Mouse (Mus musculus) regulatory T cell (primary cell): ENCODE data around the gene Ppm1h.
"Not testable (repeated sequence)": the region's sequence is repeated elsewhere in the genome, so short reads cannot be mapped to it uniquely, and the experiment has no call there.

Experiments
- in situ Hi-C: fragments of 300-600 bp; cut with MboI, MseI; formaldehyde crosslinking; loops from one replicate; pipeline ENCODE4 v1.15.1; 2025; ENCODE audit warnings: high pct_unique_total_duplicates

The Ppm1h gene

DNA sequence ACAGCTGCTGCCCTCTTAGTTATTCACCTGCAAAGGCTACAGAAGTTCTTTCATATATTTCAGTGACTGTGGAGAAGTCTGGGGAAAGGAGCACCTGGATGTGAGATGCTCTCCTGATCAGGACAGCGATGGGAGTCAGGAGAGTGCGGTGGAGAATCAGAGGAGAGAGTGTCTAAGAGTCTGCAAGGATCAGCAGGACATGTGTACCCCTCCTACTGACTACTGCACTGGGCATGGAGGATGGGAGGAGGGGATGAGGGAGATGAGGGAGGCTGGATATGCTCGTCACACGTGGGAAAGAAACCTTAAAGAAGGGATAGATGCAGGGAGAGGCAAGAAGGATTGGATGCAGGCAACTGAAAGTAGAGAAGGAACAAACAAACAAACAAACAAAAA, 285.7 kb downstream of the Ppm1h start:
- in situ Hi-C loops: no loop called here

DNA sequence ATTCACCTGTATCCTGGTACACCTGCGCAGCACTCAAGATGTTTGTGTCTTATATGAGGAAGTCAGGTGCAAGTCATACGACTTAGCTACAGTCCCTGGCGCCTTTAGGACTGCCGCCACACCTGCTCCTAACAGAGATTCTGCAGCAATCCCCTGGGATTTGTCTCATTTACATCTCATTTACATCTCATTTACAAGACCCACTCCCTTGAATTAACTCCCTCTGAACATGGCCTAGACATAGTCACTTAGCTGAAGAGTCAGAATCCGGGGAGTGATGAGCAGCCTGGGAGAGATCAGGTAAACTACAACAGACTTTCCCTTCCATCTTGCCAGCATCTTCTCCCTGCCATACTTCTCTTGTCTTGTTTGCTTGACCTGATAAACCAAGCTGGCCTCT, 287.1 kb downstream of the Ppm1h start:
- in situ Hi-C loops: not testable (repeated sequence)

DNA sequence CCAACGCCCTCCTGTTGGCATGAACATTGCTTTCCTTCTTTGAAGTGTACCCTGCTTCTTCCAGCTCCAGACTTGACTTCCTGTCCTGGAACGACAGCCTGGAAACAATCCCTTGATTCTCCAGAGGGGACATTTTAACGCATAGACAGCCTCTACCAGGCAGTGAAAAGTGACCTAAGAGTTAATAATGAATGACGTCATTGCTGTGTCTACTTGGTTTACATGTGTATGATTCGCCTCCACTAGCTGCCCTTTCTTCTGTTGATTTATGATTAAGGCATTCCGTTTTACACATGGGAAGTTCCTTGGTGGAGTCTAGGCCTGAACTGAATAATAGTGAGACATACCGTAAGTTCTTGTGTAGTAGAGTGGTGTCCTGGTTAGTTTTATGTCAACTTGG, 287.9 kb downstream of the Ppm1h start:
- in situ Hi-C loops: no loop called here

DNA sequence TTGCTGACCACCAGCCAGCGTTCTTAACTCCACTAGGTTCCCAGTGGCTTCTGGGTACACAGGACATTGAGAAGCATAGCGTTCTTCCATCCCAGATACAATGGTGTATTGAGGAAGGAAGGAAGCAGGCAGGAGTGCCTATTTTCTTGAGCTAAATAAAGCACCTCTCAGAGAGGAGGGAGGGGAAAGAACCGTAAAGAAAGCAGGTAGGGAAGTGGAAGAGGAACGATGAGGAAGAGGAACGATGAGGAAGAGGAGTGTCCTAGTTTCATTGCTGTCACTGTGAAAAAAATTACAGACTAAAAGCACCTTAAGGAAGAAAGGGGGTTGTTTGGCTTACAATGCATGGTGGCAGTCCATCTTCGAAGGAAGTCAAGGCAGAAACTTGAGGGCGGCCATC, 291.6 kb downstream of the Ppm1h start:
- in situ Hi-C loops: no loop called here

DNA sequence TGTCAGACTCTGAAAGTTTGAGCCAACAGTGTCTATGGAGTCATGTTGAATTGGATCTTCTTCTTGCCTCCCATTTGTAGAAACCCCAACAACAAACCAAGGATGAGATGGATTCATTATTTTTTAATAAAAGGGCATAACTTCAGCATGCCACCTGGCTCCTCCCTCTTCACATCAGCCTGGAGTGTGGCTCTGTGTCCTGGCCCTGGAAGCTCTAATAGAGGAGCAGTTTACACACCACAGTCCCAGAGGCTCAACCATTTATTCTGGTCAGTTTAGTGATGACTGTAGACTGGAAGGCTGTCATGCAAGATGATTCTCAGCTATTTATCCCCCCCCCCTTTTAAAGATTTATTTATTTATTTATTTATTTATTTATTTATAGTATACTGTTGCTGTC, 294.7 kb downstream of the Ppm1h start:
- in situ Hi-C loops: no loop called here

DNA sequence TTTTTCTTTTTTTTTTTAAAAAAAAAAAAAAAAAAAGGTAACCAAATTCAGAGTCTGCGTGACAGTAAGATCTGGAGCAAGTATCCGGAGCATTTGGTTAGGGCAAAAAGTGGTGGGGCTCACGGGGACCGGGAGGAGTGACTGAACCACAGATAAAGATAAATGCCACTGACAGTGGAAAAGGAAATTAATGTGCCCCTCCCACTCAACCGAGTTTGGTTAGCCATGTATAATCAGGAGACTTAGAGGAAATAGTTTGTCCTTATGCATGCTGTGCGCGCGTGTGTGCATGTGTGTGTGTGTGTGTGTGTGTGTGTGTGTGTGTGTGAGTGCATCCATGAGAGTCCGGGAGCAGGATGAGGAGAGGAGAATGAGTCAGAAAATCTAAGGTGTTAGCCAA, 297.5 kb downstream of the Ppm1h start:
- in situ Hi-C loops: no loop called here

DNA sequence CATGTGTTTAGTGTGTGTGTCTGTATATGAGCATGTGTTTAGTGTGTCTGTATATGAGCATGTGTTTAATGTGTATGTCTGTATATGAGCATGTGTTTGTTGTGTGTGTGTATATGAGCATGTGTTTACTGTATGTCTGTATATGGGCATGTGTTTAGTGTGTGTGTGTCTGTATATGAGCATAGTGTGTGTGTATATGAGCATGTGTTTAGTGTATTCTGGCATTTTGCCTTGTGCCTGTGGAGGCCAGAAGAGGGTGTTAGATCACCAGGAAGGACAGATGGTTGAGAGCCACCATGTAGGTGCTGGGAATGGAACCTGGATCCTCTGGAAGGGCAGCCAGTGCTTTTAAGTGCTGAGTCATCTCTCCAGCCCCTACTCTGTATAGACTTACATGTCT, 300.8 kb downstream of the Ppm1h start:
- in situ Hi-C loops: no loop called here

DNA sequence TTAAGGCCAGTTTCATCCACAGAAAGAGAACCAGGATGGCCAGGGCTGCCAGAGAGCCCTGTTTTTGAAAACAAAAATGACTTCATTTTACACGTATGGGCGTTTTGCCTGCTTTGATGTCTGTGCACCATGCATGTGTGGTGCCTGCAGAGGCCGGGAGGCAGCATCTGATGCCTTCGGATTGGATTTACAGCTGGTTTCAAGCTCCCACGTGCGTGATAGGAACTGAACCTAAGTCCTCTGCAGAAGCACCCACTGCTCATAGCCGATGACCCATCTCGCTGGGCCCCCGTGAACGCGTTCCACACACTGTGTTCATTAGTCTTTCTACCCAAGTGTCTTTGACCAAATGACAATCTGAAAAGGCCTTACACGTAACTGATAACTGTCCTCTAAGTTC, 301.6 kb downstream of the Ppm1h start:
- in situ Hi-C loops: no loop called here

DNA sequence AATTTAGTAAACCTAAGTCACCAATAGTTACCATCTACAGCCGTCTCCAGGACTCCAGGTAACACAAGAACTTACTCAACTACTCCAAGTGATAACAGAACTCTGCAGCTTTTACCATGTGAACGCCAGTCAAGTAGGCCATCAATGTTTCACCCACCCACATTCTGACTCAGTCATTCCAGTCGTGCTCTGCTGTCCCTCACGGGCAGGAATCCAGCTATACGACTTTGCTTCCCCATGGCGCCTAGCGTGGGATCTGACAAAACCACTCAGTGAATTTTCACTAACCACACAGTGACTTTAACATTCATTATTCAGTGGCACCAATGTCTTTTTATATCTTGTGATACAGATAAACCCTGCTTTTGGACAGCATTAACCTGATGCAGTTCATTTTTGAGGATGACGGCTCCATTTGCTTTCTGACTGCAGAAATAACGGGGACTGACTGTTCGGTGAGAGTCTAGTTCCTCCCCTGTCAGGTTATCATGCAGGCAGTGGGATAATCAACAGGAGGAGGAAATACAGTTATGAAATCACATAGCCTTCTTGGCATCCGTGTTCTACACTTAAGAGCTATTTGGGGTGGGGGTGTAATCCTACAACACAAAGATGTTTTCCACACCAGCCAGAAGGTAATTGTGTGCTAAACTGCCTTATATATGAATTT, 304.5 kb downstream of the Ppm1h start:
- in situ Hi-C loops: no loop called here

DNA sequence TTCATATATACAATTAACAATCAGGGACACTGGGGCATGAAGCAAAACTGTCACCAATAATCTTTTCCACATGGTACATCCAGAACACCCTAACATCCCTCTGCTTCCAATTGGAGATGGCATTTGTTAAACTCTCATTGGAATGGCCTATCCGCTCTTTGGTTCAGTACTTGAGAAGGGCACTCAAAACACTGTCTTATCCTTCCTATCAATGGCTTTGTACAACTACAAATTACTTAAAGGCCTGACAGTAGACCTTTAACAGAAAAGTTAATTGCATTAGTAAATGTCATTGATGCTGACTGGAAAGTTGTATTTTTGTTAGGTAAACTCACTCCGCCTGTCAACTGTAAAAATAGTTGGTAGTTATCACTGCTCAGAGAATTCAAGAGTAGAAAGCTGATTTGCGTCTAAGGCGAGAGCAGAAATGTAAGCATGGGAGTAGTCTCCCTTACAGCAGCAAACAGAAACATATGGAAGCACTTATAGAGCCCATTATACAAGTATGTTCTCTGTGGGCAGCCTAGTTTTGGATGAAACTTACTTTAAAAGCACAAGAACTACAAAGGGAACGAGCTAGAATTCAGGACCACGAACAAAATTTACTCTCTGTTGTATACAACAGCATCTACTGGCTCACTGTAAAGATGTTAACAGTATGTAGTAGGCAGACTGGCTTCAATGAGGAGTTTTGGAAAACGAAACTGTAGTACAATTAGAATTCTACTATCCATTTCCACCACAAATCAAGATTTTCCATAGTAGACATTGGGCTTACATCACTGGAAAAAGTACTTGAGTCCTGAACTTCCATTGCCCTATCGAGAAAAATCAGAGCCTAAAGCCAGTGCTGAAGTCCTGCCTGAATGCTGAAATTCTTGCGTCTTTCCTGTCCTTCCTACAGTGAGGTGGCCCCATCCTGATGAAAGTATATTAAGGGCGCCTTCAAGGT, 305.3 kb downstream of the Ppm1h start:
- in situ Hi-C loops: no loop called here

DNA sequence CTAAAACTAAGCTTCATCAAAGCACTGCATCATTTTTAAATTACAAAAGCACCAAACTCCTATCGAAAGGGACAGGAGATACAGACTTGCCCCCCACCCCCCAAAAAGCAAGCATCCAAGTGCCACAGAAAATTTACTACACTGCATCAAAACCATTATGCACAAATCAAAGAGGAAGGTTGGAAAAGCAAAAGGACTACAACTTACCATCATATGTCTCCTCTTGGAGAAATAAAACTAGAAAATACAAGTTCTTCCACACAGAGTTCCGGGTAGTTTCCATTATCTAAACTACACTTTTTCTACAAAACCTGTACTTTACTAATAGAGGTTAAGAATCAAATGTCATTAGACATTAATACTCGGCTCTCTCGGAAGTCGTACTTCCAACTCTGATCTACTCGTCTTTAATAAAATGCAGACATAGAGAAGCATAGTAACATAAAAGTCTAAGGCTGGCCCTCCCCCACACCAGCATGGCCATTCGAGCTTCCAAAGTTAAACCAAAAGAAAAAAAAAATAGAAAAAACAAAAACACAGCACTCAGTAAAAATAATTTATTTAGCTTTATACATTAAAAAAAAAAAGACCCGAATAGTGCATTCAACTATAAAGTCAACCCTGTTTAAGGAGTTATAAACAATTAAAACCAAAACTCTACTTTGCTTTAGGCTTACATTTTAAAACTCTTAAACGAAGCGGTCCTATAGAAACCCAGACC, 306.1 kb downstream of the Ppm1h start:
- in situ Hi-C loops: no loop called here

DNA sequence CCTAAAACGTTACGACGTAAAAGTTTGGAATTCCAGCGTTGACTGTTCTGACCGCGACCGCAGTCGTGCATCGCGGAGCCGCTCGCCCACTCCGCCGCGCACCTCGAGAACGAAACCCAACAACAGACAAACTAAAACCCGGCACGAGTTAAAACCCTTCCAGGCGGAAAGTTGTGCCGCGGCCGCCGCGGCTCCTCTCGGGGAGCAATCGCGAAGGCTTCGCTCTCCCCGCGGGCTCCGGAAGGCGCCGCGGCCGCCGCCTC, 306.6 kb downstream of the Ppm1h start:
- in situ Hi-C loops: no loop called here

DNA sequence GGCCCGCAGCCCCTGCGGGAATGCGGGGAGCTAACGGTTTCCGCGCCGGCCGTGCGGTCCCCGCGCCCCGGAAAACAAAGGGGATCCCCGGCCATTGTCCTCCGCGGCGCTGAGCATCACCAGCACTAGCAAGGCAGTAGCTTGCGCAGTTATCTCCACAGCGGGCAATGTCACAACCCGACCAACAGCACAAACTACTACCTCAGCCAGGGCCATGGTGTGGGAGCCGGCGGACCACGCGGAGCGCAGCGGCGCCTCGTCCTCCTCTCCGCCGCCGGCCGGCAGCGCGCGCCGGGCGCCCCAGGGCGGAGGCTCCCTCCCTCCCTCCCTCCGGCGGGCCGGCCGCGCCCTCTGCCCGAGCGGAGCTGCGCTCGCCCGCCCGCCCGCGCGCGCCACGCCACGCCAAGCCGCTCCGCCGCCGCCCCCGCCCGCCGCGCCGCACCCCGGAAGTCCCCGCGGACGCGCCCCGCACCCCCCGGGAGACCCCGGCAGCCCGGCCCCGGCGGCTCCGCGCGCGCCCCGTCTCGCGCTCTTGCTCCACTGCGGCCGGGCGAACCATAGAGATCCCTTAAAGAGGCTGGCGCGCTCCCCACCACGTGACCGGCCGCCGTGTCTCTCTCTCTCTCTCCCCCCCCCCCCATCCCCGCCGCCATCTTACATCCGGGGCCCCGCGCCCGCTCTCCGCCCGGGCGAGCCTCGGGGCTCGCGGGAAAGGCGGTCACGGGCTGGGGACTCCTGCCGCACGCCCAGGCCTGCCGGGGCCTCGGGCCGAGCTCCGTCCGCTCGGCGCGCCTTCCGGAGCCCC, 307.2 kb downstream of the Ppm1h start:
- in situ Hi-C loops: no loop called here

DNA sequence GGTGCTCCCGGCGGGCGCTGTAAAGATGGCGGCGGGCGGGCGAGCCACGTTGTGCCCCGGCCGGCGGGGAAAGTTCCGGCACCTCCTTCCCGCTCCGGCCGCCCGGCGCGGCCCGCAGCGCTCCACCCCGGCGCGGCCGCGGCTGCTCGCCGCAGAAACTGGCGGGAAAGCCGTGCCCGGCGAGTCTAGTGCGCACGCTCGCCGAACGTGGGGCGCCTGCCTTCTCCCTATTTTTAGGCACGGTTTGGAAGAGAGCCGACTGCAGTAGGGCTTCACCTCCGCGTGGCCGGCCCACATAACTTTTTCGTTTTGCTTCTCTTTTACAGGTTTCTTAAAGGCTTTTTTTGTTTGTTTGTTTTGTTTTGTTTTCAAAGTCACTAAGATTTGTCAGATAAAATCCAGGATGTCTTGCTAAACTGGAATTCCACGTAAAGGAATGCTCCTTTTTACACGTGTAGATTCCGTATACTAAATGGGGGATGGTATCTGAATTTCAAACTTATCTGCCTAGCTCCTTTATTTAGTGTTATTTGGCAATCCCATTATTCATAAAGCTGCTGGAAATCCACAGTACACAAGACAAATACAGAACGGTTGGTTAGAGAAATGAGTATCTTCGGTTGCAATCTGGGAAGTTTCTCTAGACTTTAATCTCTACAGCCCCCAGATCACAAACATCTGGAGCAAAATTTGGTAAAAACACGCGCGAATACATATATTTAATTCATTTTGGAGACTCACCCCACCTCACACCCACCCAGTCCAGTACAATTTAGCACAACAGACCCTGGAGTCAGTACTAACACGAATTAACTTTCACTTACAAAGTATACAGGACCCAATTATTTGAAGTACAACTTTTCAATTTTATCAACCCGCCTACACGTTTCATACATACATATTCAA, 308.0 kb downstream of the Ppm1h start:
- in situ Hi-C loops: no loop called here

DNA sequence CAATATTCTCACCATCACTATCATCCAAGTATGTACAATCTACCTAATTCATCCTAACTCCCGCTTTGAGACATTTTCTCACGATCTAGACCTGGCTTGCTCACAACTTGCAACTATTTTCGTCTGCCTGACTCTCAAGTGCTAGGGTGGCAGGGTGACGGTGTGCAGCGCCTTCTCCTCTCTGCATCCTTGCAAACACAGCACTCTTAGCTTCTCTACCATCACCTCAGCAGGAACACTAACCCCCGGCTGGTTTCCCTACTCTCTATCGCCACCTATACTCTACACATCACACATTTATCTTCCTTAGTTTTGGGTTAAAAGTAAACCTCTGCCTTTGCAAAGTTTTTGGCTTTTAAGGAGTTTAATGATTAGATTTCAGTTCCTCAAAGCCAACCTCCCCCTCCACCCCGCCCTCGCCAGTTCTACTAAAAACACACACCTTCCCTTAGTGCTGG, 309.1 kb downstream of the Ppm1h start:
- in situ Hi-C loops: no loop called here

DNA sequence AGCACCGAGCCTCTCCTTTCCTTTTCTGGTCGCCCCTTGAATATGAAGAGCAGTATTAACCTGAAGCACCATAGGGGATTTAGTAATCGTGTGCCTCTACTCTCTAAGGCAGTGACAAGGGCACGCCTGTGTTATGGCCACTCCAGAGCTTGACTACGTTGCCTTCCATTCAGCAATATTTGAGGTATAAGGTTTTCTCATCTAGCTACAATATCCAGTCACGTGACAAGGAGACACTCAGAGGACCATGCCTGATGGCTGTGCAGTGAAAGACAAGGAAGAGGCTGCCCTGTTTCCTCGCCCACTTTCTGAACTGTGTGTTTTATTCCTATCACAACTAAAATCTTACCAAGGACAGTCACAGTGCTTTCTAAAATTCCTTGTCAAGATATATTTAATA, 309.8 kb downstream of the Ppm1h start:
- in situ Hi-C loops: no loop called here

DNA sequence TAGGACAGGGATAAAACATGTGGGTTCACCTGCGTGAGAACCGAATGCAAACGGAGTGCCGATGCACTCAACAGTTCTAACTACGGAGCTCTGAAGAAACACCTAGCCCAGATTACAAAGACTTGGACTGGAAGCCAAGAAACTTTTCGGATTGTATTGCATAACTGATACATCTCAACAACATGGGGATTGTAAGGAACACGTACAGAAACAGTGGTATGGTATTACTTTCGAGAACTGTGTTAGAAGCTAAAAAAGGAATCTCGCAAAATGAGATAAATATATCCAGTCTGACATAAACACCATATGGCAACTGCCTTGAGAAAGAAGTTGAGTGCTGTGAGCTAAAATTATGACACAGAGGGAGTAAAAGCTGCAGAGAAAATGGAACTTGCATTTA, 311.4 kb downstream of the Ppm1h start:
- in situ Hi-C loops: no loop called here

DNA sequence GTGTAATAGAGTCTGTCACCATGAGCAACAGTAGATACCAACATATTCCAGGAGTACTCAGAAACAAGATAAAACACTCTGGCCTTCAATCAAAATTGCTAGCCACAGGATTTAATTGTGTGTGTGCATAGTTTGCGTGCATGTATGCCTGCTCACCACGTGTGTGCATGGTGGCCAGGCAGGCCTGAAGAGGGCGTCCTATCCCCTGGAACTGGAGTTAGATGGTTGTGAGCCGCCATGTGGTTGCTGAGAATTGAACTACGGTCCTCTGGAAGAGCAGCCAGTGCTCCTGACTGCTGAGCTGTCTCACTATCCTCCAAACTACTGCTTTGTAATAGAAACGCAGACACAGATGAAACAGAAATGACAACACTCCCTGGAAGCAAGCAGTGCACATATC, 312.0 kb downstream of the Ppm1h start:
- in situ Hi-C loops: no loop called here

DNA sequence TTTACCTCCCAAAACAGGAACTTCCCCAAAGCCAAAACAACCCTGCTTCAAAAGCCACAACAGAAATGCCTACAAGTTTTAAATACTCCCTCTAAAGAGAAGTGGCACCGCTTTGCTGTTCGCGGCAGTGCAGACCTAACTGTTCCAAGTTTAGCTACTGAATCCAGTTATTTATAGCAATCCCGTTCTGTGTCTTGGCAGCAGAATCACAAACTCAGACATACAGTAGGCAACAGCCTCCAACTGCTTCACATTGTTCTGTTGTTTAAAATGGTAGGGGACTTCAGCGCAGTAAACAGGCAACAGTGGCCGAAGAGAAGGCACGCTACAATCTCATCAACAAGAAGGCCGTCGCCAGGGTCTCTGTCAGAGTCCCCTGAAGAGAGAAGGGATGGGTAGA, 312.5 kb downstream of the Ppm1h start:
- in situ Hi-C loops: no loop called here

DNA sequence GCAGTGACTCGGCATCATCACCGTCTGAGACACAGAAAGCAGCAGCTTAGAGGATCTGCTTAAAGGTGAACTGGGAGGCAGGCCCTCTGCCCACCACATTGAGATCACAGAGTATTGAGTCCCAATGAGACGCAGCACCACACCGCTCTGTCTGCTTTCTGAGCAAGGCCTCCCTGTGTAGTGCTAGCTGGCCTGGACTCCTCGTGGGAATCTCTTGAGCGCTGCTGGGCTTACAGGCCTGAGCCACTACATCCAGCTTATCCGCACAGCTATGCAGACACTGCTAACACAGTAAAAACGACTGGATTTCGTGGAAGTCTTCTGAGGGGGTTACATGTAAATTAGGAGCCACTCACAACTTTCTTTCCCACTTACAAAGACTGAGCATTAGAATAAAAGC, 313.1 kb downstream of the Ppm1h start:
- in situ Hi-C loops: no loop called here
